Mouse (Mus musculus) kidney, postnatal 10 days (tissue): ENCODE data around the gene Ppm1e.

ENCODE experiments used
- DNase-seq: peaks from one replicate; pipeline ENCODE4 v3.0.0; 2021; ENCODE audit warnings: mixed read lengths

Gene Ppm1e

GRCm38 (mm10) chr11:87358331-87359261 is at the start of gene Ppm1e:
Gene Ppm1e, minus strand, starts transcription at chr11:87359023.
- peak; percentile 83 for DNase-seq

- DNase-seq: peak; percentile 41
Observed at GRCm38 (mm10) chr11:87404876-87405275, 46.1 kb upstream of the Ppm1e start, which contains the start of the genes Rad51c and Tex14. Gene Rad51c, minus strand, starts transcription at chr11:87404954. Gene Tex14, plus strand, starts transcription at chr11:87405065.

- DNase-seq: peak; percentile 97
Observed at GRCm38 (mm10) chr11:87404111-87404853, 45.5 kb upstream of the Ppm1e start.

GRCm38 (mm10) chr11:87398402-87398801 is 39.6 kb upstream of the Ppm1e start:
- DNase-seq: no peak

GRCm38 (mm10) chr11:87393855-87394254 is 35.0 kb upstream of the Ppm1e start:
- peak; percentile 60 for DNase-seq

GRCm38 (mm10) chr11:87385676-87386075 is 26.9 kb upstream of the Ppm1e start:
- no peak for DNase-seq

- DNase-seq: no peak
Observed at GRCm38 (mm10) chr11:87384551-87384950, 25.7 kb upstream of the Ppm1e start.

- DNase-seq: no peak
Observed at GRCm38 (mm10) chr11:87367865-87368580, 9.2 kb upstream of the Ppm1e start.

- DNase-seq: no peak
Observed at GRCm38 (mm10) chr11:87367061-87367460, 8.2 kb upstream of the Ppm1e start.

GRCm38 (mm10) chr11:87365120-87365519 is 6.3 kb upstream of the Ppm1e start:
- no peak for DNase-seq

- no peak for DNase-seq
Observed at GRCm38 (mm10) chr11:87359262-87359612, 414 bp upstream of the Ppm1e start.

- peak; percentile 10 for DNase-seq
Observed at GRCm38 (mm10) chr11:87357317-87358300, 1.2 kb downstream of the Ppm1e start.

GRCm38 (mm10) chr11:87354861-87355260 is 4.0 kb downstream of the Ppm1e start:
- DNase-seq: no peak

- DNase-seq: no peak
Observed at GRCm38 (mm10) chr11:87353646-87354170, 5.1 kb downstream of the Ppm1e start.

- DNase-seq: no peak
Observed at GRCm38 (mm10) chr11:87326381-87326780, 32.4 kb downstream of the Ppm1e start.

GRCm38 (mm10) chr11:87322558-87322957 is 36.3 kb downstream of the Ppm1e start:
- no peak for DNase-seq

GRCm38 (mm10) chr11:87320007-87320406 is 38.8 kb downstream of the Ppm1e start:
- no peak for DNase-seq

GRCm38 (mm10) chr11:87318956-87319708 is 39.7 kb downstream of the Ppm1e start:
- DNase-seq: no peak

- no peak for DNase-seq
Observed at GRCm38 (mm10) chr11:87313533-87313932, 45.3 kb downstream of the Ppm1e start.

- DNase-seq: no peak
Observed at GRCm38 (mm10) chr11:87310309-87310708, 48.5 kb downstream of the Ppm1e start.
